In the genomic region with DNA sequence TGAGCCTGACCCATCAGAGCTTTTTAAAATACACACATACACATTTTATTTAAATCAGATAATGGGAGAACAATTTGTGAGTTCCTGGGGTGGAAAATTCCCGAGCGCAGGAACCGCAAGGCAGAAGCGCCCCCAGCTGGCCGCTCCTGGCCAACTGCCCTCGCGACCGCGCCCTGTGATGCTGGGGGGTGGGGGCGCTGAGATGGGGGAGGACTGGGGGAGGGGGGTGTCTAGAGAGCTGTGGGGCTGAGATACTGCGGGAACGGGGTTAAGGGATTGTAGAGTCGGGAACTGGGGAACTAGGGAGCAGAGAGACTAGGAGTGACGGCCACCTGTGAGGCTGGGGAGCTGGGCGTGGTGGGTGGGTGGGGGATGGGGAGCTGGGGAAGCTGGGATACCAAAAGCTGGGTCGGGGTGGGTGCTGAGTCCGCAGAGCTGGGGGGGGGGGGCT, we compare ENCODE assay signal across 9 mouse cellular contexts. TPM values are rescaled to one million over a fixed set of nuclear protein-coding genes. Genes with fewer than 3 reads are reported as not detected.
DNase-seq lines count a peak whose midpoint lies in the region; ATAC-seq and TF ChIP-seq lines count a peak whose summit lies in the region.
"Had no signal": no experiment of that assay in that cellular context is flagged by ENCODE, and none has a peak within 500 bp of the region (broad histone marks: within the 10 kb centered on the region; RNA-seq: fewer than 3 reads in every experiment).

No protein-coding gene starts in this region.

- TF ChIP-seq CTCF in cerebellum, adult 2 months (IDR thresholded peaks at IDR 0.05; ENCODE audit: borderline replicate concordance, insufficient read depth, low read depth, low read length): peak; percentile 52

- H3K27me3 ChIP-seq in cerebellum, adult 2 months (ENCODE audit: control insufficient read depth, insufficient read depth, low read length): no peaks in the 10 kb centered on the region
- H3K27me3 ChIP-seq in hindbrain, embryonic 12.5 days: no peaks in the 10 kb centered on the region; the same call in 1 of the 2 replicates

- H3K4me2 ChIP-seq in hindbrain, embryonic 12.5 days (replicated peaks): peak overlapping the region; percentile 59

- no peaks in the 10 kb centered on the region; the same call in 1 of the 2 replicates for H3K4me1 ChIP-seq in cerebellum, adult 2 months (ENCODE audit: control insufficient read depth, insufficient read depth, low read length)
- H3K4me1 ChIP-seq in hindbrain, embryonic 12.5 days: peaks cover 20% of the 10 kb centered on the region

- peak overlapping the region; percentile 46 for H3K9ac ChIP-seq in hindbrain, embryonic 12.5 days

- no peaks in the 10 kb centered on the region for H3K9me3 ChIP-seq in hindbrain, embryonic 12.5 days (replicated peaks)

- peak overlapping the region; percentile 73 for H3K4me3 ChIP-seq in cerebellum, adult 2 months (replicated peaks; ENCODE audit: insufficient read depth, low read depth, low read length)
- peak overlapping the region; percentile 34 for H3K4me3 ChIP-seq in hindbrain, embryonic 12.5 days

- peak overlapping the region; percentile 93 for H3K27ac ChIP-seq in cerebellum, adult 2 months (ENCODE audit: insufficient read depth, low read length)
- H3K27ac ChIP-seq in hindbrain, embryonic 12.5 days: 0 out of 2 replicates have a peak overlapping the region, but pooled peaks have one; percentile 41

- peak; percentile 89 for DNase-seq in NIH3T3 (ENCODE audit: low read depth)
- DNase-seq in cerebellum, adult 2 months: peak; percentile 83 to 86
- DNase-seq in layer of hippocampus, postnatal 25 days (ENCODE audit: extremely low spot score in 1 of 2, low spot score in 1 of 2): peak; percentile 67 to 80
- DNase-seq in lung, postnatal 14 days: peak; percentile 86
- DNase-seq in right cerebral cortex, postnatal 36 days (ENCODE audit: low spot score in 2 of 2): peak; percentile 46 to 53

- TF ChIP-seq POLR2A in cerebellum, adult 2 months (IDR thresholded peaks at IDR 0.05; ENCODE audit: borderline replicate concordance, insufficient read depth, low read length): no peak

- under 1% methylated on average over 16 of the region's 17 CpGs for WGBS in cerebellum, adult 2 months
- WGBS in hindbrain, embryonic 12.5 days: 0% methylated on average over 16 of the region's 17 CpGs

- no peaks in the 10 kb centered on the region for H3K36me3 ChIP-seq in hindbrain, embryonic 12.5 days

- ATAC-seq in frontal cortex, adult (ENCODE audit: low TSS enrichment): 0 out of 2 replicates have a peak, but pooled peaks have one; percentile 21
- peak; percentile 68 for ATAC-seq in hindbrain, embryonic 12.5 days (ENCODE audit: low FRiP score)
- ATAC-seq in activated CD4-positive, CD25-positive, alpha-beta regulatory T cell, adult 4 months: no peak

RNA-seq across cellular contexts. Expression of gene Grap, which starts 33.2 kb away (rescaled TPM):
- polyA plus RNA-seq in cerebellum, adult 2 months (2012; rRNA removed): 4.9 and 5.4 TPM in 2 replicates
- 7.1 and 7.3 TPM in 2 replicates for polyA plus RNA-seq in hindbrain, embryonic 12.5 days (2016; fragmentation: Nextera tagmentation; extraction: Ambion mirVana)
- total RNA-seq in layer of hippocampus, postnatal 25 days (2021): 1 to 10 TPM; 4.8 to 6.1 TPM
- polyA plus RNA-seq in activated CD4-positive, CD25-positive, alpha-beta regulatory T cell, adult 4 months (2017; shearing (Covaris generic)): 100 to 1,000 TPM; 171 to 177 TPM

RNA-seq across cellular contexts. Expression of gene Epn2, which starts 40.3 kb away (rescaled TPM):
- 123 and 132 TPM in 2 replicates for polyA plus RNA-seq in cerebellum, adult 2 months (2012; rRNA removed)
- 42.4 and 44.3 TPM in 2 replicates for polyA plus RNA-seq in hindbrain, embryonic 12.5 days (2016; fragmentation: Nextera tagmentation; extraction: Ambion mirVana)
- 100 to 1,000 TPM; 173 to 185 TPM for total RNA-seq in layer of hippocampus, postnatal 25 days (2021)
- under 1 TPM; 0.33 to 0.40 TPM for polyA plus RNA-seq in activated CD4-positive, CD25-positive, alpha-beta regulatory T cell, adult 4 months (2017; shearing (Covaris generic))
- total RNA-seq: hematopoietic stem cell, adult 5-6 weeks had no signal

Comparison
In these comparisons a context has a peak if more than half of its experiments do, and no peak if none do; other contexts are left out.
1. RNA of gene Grap, which starts 33.2 kb away (polyA plus RNA-seq): 171 to 177 TPM in activated CD4-positive, CD25-positive, alpha-beta regulatory T cell, adult 4 months; 7.1 to 7.3 TPM in hindbrain, embryonic 12.5 days and 4.9 to 5.4 TPM in cerebellum, adult 2 months; every median in the first group is over 10 times any median in the second.
2. RNA of gene Epn2, which starts 40.3 kb away (polyA plus RNA-seq): 123 to 132 TPM in cerebellum, adult 2 months and 42.4 to 44.3 TPM in hindbrain, embryonic 12.5 days; 0.33 to 0.40 TPM in activated CD4-positive, CD25-positive, alpha-beta regulatory T cell, adult 4 months; every median in the first group is over 10 times any median in the second.
3. Peak in every context shown above with its lines, with median percentiles within 50 percentile points of each other: DNase-seq.